Mouse (Mus musculus): Measurements from ENCODE around the gene Akap4. TPM values are rescaled to one million over a fixed set of nuclear protein-coding genes. Genes with fewer than 3 reads are reported as not detected.
A peak's percentile ranks its signal among the peaks of the same experiment; 100 is the strongest.

Gene Akap4
- not detected for total RNA-seq (2021)
- long read RNA-seq, experiment 1 = 0 reads
- long read RNA-seq, experiment 2 = 0 reads

DNA sequence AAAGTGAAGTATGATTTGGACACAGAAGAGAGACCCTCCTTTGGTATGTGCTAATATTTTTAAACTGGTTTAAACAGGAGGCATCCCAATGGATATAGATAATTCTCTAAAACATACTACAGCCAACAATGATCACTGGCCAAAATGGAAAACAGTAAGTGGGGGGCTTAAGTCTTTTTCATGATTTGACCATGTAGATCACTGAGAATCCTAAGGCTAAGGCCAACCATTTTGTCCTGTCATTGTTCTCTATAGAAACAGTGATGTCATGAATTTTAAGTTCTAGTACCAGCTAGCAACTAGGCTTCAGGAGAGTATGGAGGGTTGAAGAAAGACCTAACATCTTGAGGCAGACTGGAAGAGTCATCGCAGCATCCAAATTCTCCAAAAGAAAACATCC is at the start of gene Akap4:
Gene Akap4 (plus strand): TSS at position 301 of the 400 bp plus-strand sequence.
- no peak for DNase-seq

DNA sequence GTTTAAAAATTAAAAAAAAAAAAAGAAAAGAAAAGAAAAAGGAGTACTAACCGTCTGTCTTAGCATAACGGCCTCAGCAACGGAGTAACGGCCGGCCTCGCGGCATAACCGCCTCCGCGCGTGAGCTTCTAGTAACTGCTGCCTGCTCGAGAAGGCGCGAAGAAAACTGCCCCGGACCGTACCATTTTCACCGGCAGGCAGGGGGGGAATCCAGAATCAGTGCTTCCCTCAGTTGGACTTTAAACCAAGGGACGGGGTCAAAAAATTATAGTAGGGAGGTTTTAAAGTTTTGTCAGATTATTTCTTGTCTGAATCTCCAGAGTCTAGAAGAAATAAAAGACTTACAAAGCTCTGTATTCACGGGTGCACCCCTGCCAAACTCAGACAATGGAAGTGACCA is 25.8 kb upstream of the Akap4 start, which contains the start of gene Ccnb3:
Gene Ccnb3 (minus strand): TSS at position 101 of the 400 bp plus-strand sequence.
- no peak for DNase-seq

DNA sequence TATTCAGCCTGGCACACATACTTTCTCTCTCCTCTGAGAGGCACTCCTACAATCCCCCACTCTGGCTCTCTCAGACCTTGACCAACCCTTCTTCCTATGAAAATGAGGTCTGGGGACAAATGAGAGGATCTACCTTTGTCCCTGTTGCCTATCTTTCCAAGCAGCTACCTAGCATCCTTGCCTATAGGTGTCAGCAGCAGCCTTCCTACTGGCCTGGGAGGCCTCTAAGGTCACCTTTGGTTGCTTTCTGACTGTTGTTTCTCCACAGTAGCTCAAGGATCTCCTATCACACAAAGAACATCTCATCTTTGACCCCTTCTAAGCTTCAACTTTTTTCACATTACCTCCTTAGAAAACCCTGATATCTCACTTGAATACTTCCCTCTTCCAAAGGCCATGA is 10.3 kb upstream of the Akap4 start:
- DNase-seq = no peak

DNA sequence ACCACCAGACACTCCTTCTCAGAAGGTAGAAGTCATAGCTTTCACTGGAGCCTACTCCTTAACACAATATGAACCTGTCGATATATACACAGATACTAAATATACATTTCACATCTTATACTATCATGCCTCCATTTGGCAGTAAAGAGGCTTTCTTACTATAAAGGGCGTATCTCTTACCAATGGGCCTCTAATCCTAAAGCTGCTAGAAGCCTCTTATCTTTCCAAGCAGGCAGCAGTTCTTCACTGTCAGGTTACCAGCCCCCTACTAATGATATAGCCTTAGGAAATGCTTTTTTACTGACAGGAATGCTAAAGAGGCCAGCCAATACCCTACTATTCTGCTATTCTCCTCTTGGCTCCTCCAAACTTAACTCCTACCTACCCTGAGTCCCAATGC is 9.7 kb upstream of the Akap4 start:
- DNase-seq = no peak

DNA sequence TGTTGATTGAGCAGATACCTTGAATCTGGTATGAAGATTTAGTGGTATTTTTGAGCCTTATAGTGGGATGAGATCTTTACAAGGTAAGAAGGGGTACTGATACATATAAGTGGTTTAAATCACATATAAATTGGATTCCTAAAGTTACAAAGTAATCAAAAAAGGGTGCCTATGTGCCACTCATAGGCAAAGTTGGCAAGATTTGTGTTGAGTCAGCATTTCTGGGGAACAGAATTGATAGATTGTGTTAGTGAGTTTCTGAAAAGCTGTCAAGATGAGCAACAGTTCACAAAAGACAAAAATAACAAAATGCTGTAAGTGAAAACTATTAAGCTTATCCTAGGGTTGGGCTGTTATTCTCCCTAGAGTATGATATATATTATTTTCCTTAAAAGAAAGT is 3.2 kb upstream of the Akap4 start:
- DNase-seq = no peak

DNA sequence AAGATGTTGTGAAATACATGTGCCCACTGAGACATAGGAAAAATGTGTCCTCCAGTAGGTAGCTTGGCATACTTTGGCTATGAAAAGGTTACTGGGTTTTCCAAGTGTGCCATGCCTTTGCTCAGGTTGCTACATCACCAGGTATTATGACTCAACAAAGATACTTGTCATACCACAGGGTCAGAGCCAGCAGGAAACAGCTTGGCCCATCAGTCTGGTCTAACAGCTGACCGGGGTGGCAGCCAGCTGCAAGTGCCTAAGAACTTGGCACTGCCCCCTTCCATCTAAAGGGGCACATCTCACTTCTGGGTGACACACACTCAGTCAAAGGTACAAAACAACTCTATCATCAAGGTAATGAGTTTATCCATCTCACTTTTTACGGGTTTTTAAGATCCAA is 683 bp downstream of the Akap4 start:
- no peak for DNase-seq

DNA sequence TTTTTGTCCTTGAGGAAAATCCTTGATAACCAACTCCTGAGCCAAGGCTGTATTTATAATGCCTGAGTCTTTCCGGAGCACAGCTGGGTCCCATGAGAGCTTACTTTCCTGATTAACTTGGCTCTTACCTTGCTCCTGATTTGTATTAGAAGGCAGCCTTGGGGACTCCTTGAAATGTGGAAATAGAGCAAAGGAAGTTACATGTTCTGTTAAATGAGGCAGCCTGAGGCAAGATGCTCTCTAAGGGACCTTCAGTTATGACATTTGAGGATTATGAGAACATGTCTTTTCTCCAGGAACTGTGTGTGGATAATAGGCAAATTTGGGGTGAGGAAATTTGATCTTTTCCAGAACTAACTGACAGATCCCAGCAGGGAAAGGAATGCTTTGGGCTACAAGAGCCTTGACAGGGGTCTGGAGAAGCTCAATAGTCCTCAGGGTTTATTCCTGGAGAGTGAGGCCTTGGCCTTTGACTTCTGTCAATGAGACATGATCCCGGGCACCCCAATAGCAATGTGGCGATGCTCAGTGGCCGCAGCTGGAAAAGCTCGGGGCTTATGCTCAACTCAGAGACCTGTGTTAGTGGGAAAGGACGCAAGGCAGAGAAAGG is 12.6 kb downstream of the Akap4 start:
- DNase-seq = peak; percentile 1

DNA sequence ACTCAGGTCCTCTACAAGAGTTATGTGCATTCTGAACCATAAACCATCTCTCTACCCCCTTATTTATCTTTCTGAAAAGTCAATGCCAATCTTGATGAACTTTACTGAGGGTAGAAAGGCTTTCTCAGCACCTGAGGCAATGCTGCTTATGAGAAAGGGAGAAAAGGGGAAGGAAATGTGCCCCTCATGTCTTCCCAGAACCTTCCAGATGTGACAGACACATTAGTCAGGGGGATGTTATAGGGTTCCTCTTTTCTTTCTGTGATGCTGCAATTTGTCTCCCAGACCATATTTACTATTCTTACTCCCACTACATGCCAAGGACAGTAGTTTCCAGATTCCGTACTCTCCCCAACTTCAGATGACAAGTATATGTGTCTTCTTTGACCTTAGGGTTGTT is 18.6 kb downstream of the Akap4 start:
- DNase-seq = no peak

DNA sequence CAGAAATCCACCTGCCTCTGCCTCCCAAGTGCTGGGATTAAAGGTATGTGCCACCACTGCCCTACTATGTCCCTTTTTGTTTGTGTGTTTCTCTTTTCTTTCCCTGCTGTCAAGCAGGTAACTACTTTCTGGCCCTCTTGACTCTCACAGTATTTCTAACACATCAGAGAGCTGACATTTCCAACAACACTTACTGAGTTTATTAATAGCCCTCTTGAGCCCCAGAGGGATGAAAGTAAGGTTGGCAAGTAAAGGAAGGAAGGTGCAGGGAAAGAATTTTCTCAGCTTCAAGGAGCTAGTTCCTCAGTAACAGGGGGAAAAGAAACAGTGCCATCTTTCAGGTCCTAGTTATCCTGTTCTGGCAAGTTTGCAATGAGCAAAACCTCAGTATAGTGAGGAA is 23.0 kb downstream of the Akap4 start:
- no peak for DNase-seq

DNA sequence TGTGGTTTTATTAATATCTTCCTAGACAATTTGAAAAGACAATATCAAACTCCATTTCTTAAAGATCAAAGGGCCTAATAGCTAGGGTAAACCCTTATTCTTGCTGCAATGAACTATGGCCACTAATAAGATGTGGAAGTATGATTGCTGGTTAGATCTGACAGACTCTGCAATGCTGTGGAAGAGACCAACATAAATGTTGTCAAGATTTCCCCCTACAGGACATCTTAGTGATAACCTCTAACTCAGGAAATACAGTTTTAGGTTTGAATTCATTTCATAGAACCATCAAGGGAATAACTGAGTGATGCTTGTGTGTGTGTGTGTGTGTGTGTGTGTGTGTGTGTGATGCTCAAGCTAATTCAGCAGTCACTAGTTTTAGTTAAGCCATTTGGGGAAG is 35.0 kb downstream of the Akap4 start:
- no peak for DNase-seq

DNA sequence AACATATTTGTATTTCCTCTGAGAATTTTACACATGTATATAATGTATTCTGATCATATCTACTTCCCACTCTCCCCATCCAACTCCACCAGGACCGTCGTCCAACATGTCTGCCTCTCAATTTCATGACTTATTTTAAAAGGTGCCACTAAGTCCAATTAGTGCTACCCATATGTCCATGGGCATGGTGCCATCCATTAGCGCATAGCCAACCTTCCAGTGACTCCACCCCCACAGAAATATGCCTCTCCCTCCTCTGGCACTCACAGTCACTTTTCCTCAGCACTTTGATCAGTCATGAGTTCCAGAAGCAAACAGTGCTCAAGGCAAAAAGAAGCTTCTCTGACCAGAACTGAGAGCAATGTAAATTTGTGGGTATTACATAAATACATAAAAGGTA is 47.6 kb downstream of the Akap4 start:
- no peak for DNase-seq

DNA sequence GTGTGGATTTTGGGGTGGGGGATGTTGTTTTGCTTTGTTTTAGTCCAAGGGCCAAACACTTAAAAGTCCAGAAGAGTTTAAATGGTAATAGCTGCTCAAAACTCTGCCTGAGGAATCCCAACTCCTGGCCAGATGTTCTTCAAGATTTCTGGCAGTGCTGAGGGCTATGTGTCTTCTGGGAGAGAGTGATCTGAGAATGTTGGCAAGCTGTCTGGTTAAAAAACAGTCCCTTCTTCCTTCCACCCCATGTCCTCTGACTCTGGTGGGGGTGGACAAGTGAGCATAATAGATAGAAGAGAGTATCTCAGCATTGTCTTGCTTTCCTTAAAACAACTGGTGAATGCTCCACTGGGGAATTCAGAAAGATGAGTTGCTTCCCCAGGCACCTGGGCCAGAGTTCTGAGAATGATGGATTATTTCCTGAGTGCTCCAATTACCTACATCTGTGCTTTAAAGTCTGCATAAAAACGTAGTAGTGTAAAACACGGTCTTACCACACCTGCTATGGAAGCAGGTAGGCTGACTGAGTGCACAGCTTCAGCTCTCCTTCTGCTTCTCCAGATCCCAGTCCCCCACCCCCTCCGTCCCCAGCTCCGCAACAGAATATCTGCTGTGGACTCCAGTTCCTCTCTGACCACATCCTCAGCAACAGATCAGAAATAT is 54.4 kb downstream of the Akap4 start:
- no peak for DNase-seq

Other genes with a start within 250 kb of the Akap4 start
- under 1 TPM in 1 of 2 experiments, not detected in 1; 0.09 TPM for gene Ccnb3, start 25.9 kb upstream of the Akap4 start, total RNA-seq (2021)

Data from adrenal gland, postnatal 10 days (tissue).